Mouse (Mus musculus) bone marrow, adult 2 months (tissue): ENCODE data around the gene Gm10135.
"Not testable (repeated sequence)": the region's sequence is repeated elsewhere in the genome, so short reads cannot be mapped to it uniquely, and the experiment has no call there.

Experiments
- CTCF ChIP-seq: fragments of 200-500 bp; IDR thresholded peaks from 2 replicates; pipeline ENCODE4 v1.5.1; 2011; ENCODE audit warnings: low read length, control low read depth; ENCODE audit not compliant: control insufficient read depth, insufficient read depth
- POLR2A ChIP-seq: fragments of 200-500 bp; IDR thresholded peaks from 2 replicates; pipeline ENCODE4 v1.6.1; 2011; ENCODE audit warnings: low read depth, mild to moderate bottlenecking, control low read depth, low read length, borderline replicate concordance; ENCODE audit not compliant: control insufficient read depth

DNA sequence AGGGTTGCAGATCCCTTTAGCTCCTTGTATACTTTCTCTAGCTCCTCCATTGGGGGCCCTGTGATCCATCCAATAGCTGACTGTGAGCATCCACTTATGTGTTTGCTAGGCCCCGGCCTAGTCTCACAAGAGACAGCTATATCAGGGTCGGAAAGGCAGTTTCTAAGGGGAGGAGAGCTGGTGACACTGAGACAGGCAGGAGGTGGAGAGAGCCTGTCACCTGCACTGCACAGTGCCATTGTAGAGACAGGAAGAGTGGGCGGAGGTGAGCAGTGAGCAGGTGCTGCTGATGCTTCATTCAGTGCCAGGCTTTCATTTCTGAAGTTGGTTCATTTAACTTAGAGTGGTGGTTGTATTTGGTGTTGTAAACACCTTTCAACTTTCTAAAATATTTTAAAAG, 36.1 kb downstream of the Gm10135 start:
- TF ChIP-seq POLR2A, CTCF: not testable (repeated sequence)
